In genomic region chr15:91028494-91028893, GRCm38 (mm10) we compare ENCODE assay signal across 12 mouse cellular contexts. TPM values are rescaled to one million over a fixed set of nuclear protein-coding genes. Genes with fewer than 3 reads are reported as not detected.
DNase-seq lines count a peak whose midpoint lies in the region; ATAC-seq and TF ChIP-seq lines count a peak whose summit lies in the region.
"Had no signal": no experiment of that assay in that cellular context is flagged by ENCODE, and none has a peak within 500 bp of the region (broad histone marks: within the 10 kb centered on the region; RNA-seq: fewer than 3 reads in every experiment).

No protein-coding gene starts in this region.

- no peaks in the 10 kb centered on the region for H3K9me3 ChIP-seq in heart, embryonic 15.5 days (replicated peaks)
- H3K9me3 ChIP-seq in forebrain, embryonic 14.5 days (replicated peaks; ENCODE audit: control insufficient read depth, low read length): no peaks in the 10 kb centered on the region
- H3K9me3 ChIP-seq in limb, embryonic 14.5 days (ENCODE audit: control insufficient read depth, low read length): no peaks in the 10 kb centered on the region

- H3K27me3 ChIP-seq in heart, embryonic 15.5 days: no peaks in the 10 kb centered on the region
- H3K27me3 ChIP-seq in forebrain, embryonic 14.5 days (replicated peaks; ENCODE audit: control insufficient read depth, insufficient read depth, low read length): no peaks in the 10 kb centered on the region
- no peaks in the 10 kb centered on the region for H3K27me3 ChIP-seq in limb, embryonic 14.5 days (ENCODE audit: control insufficient read depth, insufficient read depth, low read length)
- H3K27me3 ChIP-seq: CH12.LX; megakaryocyte, embryonic 14.5 days had no signal

- H3K27ac ChIP-seq in heart, embryonic 15.5 days: peak overlapping the region; percentile 31; the same call in 1 of the 2 replicates
- H3K27ac ChIP-seq in forebrain, embryonic 14.5 days (ENCODE audit: low read depth, low read length): no peak overlapping the region
- peak overlapping the region; percentile 82 for H3K27ac ChIP-seq in limb, embryonic 14.5 days (replicated peaks; ENCODE audit: low read depth, low read length)

- ATAC-seq in heart, embryonic 15.5 days (replicated peaks; ENCODE audit: insufficient number of reproducible peaks, insufficient read depth, low FRiP score, low read depth): no peak
- ATAC-seq in forebrain, embryonic 14.5 days: peak; percentile 65; the same call in 1 of the 2 replicates
- ATAC-seq in limb, embryonic 14.5 days (ENCODE audit: low FRiP score, low read depth): peak; percentile 37; the same call in 1 of the 2 replicates

- TF ChIP-seq CTCF in brain, embryonic 14.5 days (IDR thresholded peaks at IDR 0.05; ENCODE audit: borderline replicate concordance, extremely low read depth, insufficient read depth, insufficient read length): no peak

- no peaks in the 10 kb centered on the region for H3K36me3 ChIP-seq in heart, embryonic 15.5 days
- H3K36me3 ChIP-seq in forebrain, embryonic 14.5 days (ENCODE audit: control insufficient read depth, insufficient read depth, low read length): peaks cover 2% of the 10 kb centered on the region; the same call in 1 of the 2 replicates
- H3K36me3 ChIP-seq in limb, embryonic 14.5 days (ENCODE audit: control insufficient read depth, insufficient read depth, low read length): no peaks in the 10 kb centered on the region

- no peaks in the 10 kb centered on the region for H3K4me1 ChIP-seq in heart, embryonic 15.5 days (replicated peaks)
- peaks cover 10% of the 10 kb centered on the region; the same call in 1 of the 2 replicates for H3K4me1 ChIP-seq in forebrain, embryonic 14.5 days (ENCODE audit: control insufficient read depth, insufficient read depth, low read length)
- no peaks in the 10 kb centered on the region for H3K4me1 ChIP-seq in limb, embryonic 14.5 days (ENCODE audit: control insufficient read depth, insufficient read depth, low read length)
- H3K4me1 ChIP-seq: megakaryocyte, embryonic 14.5 days had no signal

- TF ChIP-seq POLR2A in brain, embryonic 14.5 days (IDR thresholded peaks at IDR 0.05; ENCODE audit: borderline replicate concordance, extremely low read depth, insufficient read depth, insufficient read length, poor library complexity, severe bottlenecking): no peak
- no peak for TF ChIP-seq POLR2A in limb, embryonic 14.5 days (IDR thresholded peaks at IDR 0.05; ENCODE audit: borderline replicate concordance, extremely low read depth, insufficient read depth, insufficient read length)

- DNase-seq in heart, postnatal 4 days: no peak
- peak; percentile 75 for DNase-seq in brain, embryonic 14.5 days (ENCODE audit: low read depth)
- peak; percentile 38 for DNase-seq in forebrain, embryonic 14.5 days (ENCODE audit: low spot score)
- DNase-seq in limb, embryonic 14.5 days (ENCODE audit: low spot score): no peak
- DNase-seq in kidney, postnatal 25 days: no peak
- DNase-seq in adrenal gland, adult 18-20 months (ENCODE audit: low spot score in 2 of 2): no peak
- DNase-seq: cerebellum, adult 2 months; kidney, postnatal 14 days; lung, adult 18-20 months had no signal

- H3K4me3 ChIP-seq in heart, embryonic 15.5 days: peak overlapping the region; percentile 29
- no peak overlapping the region for H3K4me3 ChIP-seq in forebrain, embryonic 14.5 days (ENCODE audit: low read depth, low read length)
- no peak overlapping the region for H3K4me3 ChIP-seq in limb, embryonic 14.5 days (replicated peaks; ENCODE audit: low read length)
- H3K4me3 ChIP-seq: megakaryocyte, embryonic 14.5 days had no signal

- H3K9ac ChIP-seq in heart, embryonic 15.5 days: peak overlapping the region; percentile 33; the same call in 1 of the 2 replicates
- no peak overlapping the region for H3K9ac ChIP-seq in forebrain, embryonic 14.5 days (ENCODE audit: low read length)
- no peak overlapping the region for H3K9ac ChIP-seq in limb, embryonic 14.5 days (ENCODE audit: low read depth, low read length, severe bottlenecking)

- WGBS in heart, embryonic 15.5 days: 52% methylated on average over 10 of the region's 10 CpGs
- WGBS in forebrain, embryonic 14.5 days: 65% methylated on average over 10 of the region's 10 CpGs
- WGBS in limb, embryonic 14.5 days: 59% methylated on average over 10 of the region's 10 CpGs

- peak overlapping the region; percentile 52 for H3K4me2 ChIP-seq in heart, embryonic 15.5 days
- H3K4me2 ChIP-seq in forebrain, embryonic 14.5 days (ENCODE audit: low read length): no peak overlapping the region
- no peak overlapping the region for H3K4me2 ChIP-seq in limb, embryonic 14.5 days (replicated peaks; ENCODE audit: low read depth, low read length, severe bottlenecking)

RNA-seq across cellular contexts. Expression of gene Kif21a, which starts 21.3 kb away (rescaled TPM):
- polyA plus RNA-seq in heart, embryonic 15.5 days (2015; fragmentation: Nextera tagmentation; extraction: Ambion mirVana): 4.1 and 4.8 TPM in 2 replicates
- total RNA-seq in heart, postnatal 4 days (2021): 1 to 10 TPM; 7.3 to 8.0 TPM
- polyA plus RNA-seq in brain, embryonic 14.5 days (2012; rRNA removed): 66.8 and 80.0 TPM in 2 replicates
- 50.3 and 53.6 TPM in 2 replicates for polyA plus RNA-seq in forebrain, embryonic 14.5 days (2014; fragmentation: Nextera tagmentation; extraction: Ambion mirVana)
- 8.6 and 13.7 TPM in 2 replicates for polyA plus RNA-seq in limb, embryonic 14.5 days (2012; rRNA removed)
- polyA plus RNA-seq in limb, embryonic 14.5 days (2014; fragmentation: Nextera tagmentation; extraction: Ambion mirVana): 8.5 and 10.0 TPM in 2 replicates
- total RNA-seq in adrenal gland, adult 18-20 months (2021): 10 to 100 TPM; 16.6 to 18.1 TPM
- total RNA-seq: CH12.LX had no signal

Comparison
In these comparisons a context has a peak if more than half of its experiments do, and no peak if none do; other contexts are left out.
1. DNase-seq: peak in brain, embryonic 14.5 days (single experiment) and forebrain, embryonic 14.5 days (single experiment); none in heart, postnatal 4 days (single experiment), limb, embryonic 14.5 days (single experiment), kidney, postnatal 25 days (0 of 2) and adrenal gland, adult 18-20 months (0 of 2).